Comparison of ENCODE assay signal across 22 mouse cellular contexts in genomic region chr1:33599698-33600097, GRCm38 (mm10).
A peak's percentile ranks its signal among the peaks of the same experiment; 100 is the strongest.
DNase-seq lines count a peak whose midpoint lies in the region; ATAC-seq lines count a peak whose summit lies in the region.
"Had no signal": no experiment of that assay in that cellular context is flagged by ENCODE, and none has a peak within 500 bp of the region (broad histone marks: within the 10 kb centered on the region; RNA-seq: fewer than 3 reads in every experiment).

No protein-coding gene starts in this region.

- H3K27me3 ChIP-seq in forebrain, embryonic 14.5 days (replicated peaks; ENCODE audit: control insufficient read depth, insufficient read depth, low read length): no peaks in the 10 kb centered on the region
- H3K27me3 ChIP-seq in forebrain, embryonic 16.5 days (replicated peaks; ENCODE audit: control insufficient read depth, insufficient read depth, low read length): no peaks in the 10 kb centered on the region
- no peaks in the 10 kb centered on the region for H3K27me3 ChIP-seq in hindbrain, embryonic 15.5 days
- H3K27me3 ChIP-seq in hindbrain, embryonic 12.5 days: no peaks in the 10 kb centered on the region
- H3K27me3 ChIP-seq in neural tube, embryonic 13.5 days: no peaks in the 10 kb centered on the region
- no peaks in the 10 kb centered on the region for H3K27me3 ChIP-seq in neural tube, embryonic 15.5 days (replicated peaks)
- H3K27me3 ChIP-seq: embryonic facial prominence, embryonic 12.5 days; embryonic facial prominence, embryonic 15.5 days; heart, embryonic 13.5 days had no signal

- H3K4me1 ChIP-seq in forebrain, embryonic 14.5 days (ENCODE audit: control insufficient read depth, insufficient read depth, low read length): peaks cover 4% of the 10 kb centered on the region; the same call in 1 of the 2 replicates
- H3K4me1 ChIP-seq in forebrain, embryonic 16.5 days (replicated peaks; ENCODE audit: control insufficient read depth, insufficient read depth, low read length): no peaks in the 10 kb centered on the region
- no peaks in the 10 kb centered on the region for H3K4me1 ChIP-seq in hindbrain, embryonic 15.5 days (replicated peaks)
- H3K4me1 ChIP-seq in hindbrain, embryonic 12.5 days: peaks cover 5% of the 10 kb centered on the region; the same call in 1 of the 2 replicates
- no peaks in the 10 kb centered on the region for H3K4me1 ChIP-seq in neural tube, embryonic 13.5 days (replicated peaks)
- no peaks in the 10 kb centered on the region for H3K4me1 ChIP-seq in neural tube, embryonic 15.5 days
- H3K4me1 ChIP-seq: embryonic facial prominence, embryonic 15.5 days; heart, embryonic 10.5 days; heart, embryonic 13.5 days had no signal

- DNase-seq in forebrain, embryonic 14.5 days (ENCODE audit: low spot score): no peak
- DNase-seq: adrenal gland, adult 2 months; cerebellum, adult 11 months; cerebellum, adult 2 months; cerebellum, adult 9-11 months; cerebellum, postnatal 25 days; gastrocnemius, postnatal 10 days; gastrocnemius, postnatal 36 days; heart, adult 2 months; heart, postnatal 14 days; heart, postnatal 4 days had no signal

- H3K27ac ChIP-seq in forebrain, embryonic 14.5 days (ENCODE audit: low read depth, low read length): peak overlapping the region; percentile 15; the same call in 1 of the 2 replicates
- no peak overlapping the region for H3K27ac ChIP-seq in forebrain, embryonic 16.5 days (ENCODE audit: low read length)
- H3K27ac ChIP-seq in hindbrain, embryonic 15.5 days (replicated peaks): 0 out of 2 replicates have a peak overlapping the region, but pooled peaks have one; percentile 14
- no peak overlapping the region for H3K27ac ChIP-seq in hindbrain, embryonic 12.5 days
- H3K27ac ChIP-seq in neural tube, embryonic 13.5 days (replicated peaks): 0 out of 2 replicates have a peak overlapping the region, but pooled peaks have one; percentile 67
- H3K27ac ChIP-seq in neural tube, embryonic 15.5 days (replicated peaks): no peak overlapping the region
- H3K27ac ChIP-seq: embryonic facial prominence, embryonic 12.5 days; embryonic facial prominence, embryonic 15.5 days; heart, adult 2 months; heart, embryonic 10.5 days; heart, embryonic 13.5 days had no signal

- H3K4me3 ChIP-seq in forebrain, embryonic 14.5 days (ENCODE audit: low read depth, low read length): no peak overlapping the region
- H3K4me3 ChIP-seq in forebrain, embryonic 16.5 days (replicated peaks; ENCODE audit: low read length): no peak overlapping the region
- H3K4me3 ChIP-seq in hindbrain, embryonic 15.5 days: no peak overlapping the region
- no peak overlapping the region for H3K4me3 ChIP-seq in hindbrain, embryonic 12.5 days
- H3K4me3 ChIP-seq in neural tube, embryonic 13.5 days: no peak overlapping the region
- no peak overlapping the region for H3K4me3 ChIP-seq in neural tube, embryonic 15.5 days (replicated peaks)
- H3K4me3 ChIP-seq: embryonic facial prominence, embryonic 12.5 days; embryonic facial prominence, embryonic 15.5 days; heart, adult 2 months; heart, embryonic 10.5 days; heart, embryonic 13.5 days had no signal

- WGBS in forebrain, embryonic 14.5 days: 72% methylated on average over 3 of the region's 3 CpGs
- WGBS in forebrain, embryonic 16.5 days: 53% methylated on average over 3 of the region's 3 CpGs
- 86% methylated on average over 3 of the region's 3 CpGs for WGBS in hindbrain, embryonic 15.5 days
- WGBS in hindbrain, embryonic 12.5 days: 91% methylated on average over 3 of the region's 3 CpGs
- WGBS in neural tube, embryonic 13.5 days: 92% methylated on average over 3 of the region's 3 CpGs
- 86% methylated on average over 3 of the region's 3 CpGs for WGBS in neural tube, embryonic 15.5 days

- no peak overlapping the region for H3K4me2 ChIP-seq in forebrain, embryonic 14.5 days (ENCODE audit: low read length)
- H3K4me2 ChIP-seq in forebrain, embryonic 16.5 days (ENCODE audit: low read length): no peak overlapping the region
- no peak overlapping the region for H3K4me2 ChIP-seq in hindbrain, embryonic 15.5 days
- H3K4me2 ChIP-seq in hindbrain, embryonic 12.5 days (replicated peaks): no peak overlapping the region
- H3K4me2 ChIP-seq in neural tube, embryonic 13.5 days: no peak overlapping the region
- no peak overlapping the region for H3K4me2 ChIP-seq in neural tube, embryonic 15.5 days
- H3K4me2 ChIP-seq: embryonic facial prominence, embryonic 12.5 days; embryonic facial prominence, embryonic 15.5 days; heart, embryonic 13.5 days had no signal

- 0 out of 2 replicates have a peak, but pooled peaks cover 2% of the 10 kb centered on the region for H3K9me3 ChIP-seq in forebrain, embryonic 14.5 days (replicated peaks; ENCODE audit: control insufficient read depth, low read length)
- H3K9me3 ChIP-seq in forebrain, embryonic 16.5 days (ENCODE audit: control insufficient read depth, low read length): no peaks in the 10 kb centered on the region
- no peaks in the 10 kb centered on the region for H3K9me3 ChIP-seq in hindbrain, embryonic 15.5 days
- no peaks in the 10 kb centered on the region for H3K9me3 ChIP-seq in hindbrain, embryonic 12.5 days (replicated peaks)
- H3K9me3 ChIP-seq in neural tube, embryonic 13.5 days: peaks cover 10% of the 10 kb centered on the region; the same call in 1 of the 2 replicates
- H3K9me3 ChIP-seq in neural tube, embryonic 15.5 days (replicated peaks): no peaks in the 10 kb centered on the region
- H3K9me3 ChIP-seq: embryonic facial prominence, embryonic 15.5 days; heart, embryonic 10.5 days had no signal

- ATAC-seq in forebrain, embryonic 14.5 days: peak; percentile 55; the same call in 1 of the 2 replicates
- no peak; the same call in 1 of the 2 replicates for ATAC-seq in forebrain, embryonic 16.5 days
- no peak for ATAC-seq in hindbrain, embryonic 15.5 days (ENCODE audit: low FRiP score, low read depth)
- no peak for ATAC-seq in hindbrain, embryonic 12.5 days (ENCODE audit: low FRiP score)
- no peak for ATAC-seq in neural tube, embryonic 13.5 days (ENCODE audit: low read depth)
- ATAC-seq in neural tube, embryonic 15.5 days (ENCODE audit: low FRiP score): no peak
- ATAC-seq: CD4-positive, CD25-positive, alpha-beta regulatory T cell, adult 4 months; intestine, postnatal 0 days had no signal

- no peaks in the 10 kb centered on the region for H3K36me3 ChIP-seq in forebrain, embryonic 14.5 days (ENCODE audit: control insufficient read depth, insufficient read depth, low read length)
- no peaks in the 10 kb centered on the region for H3K36me3 ChIP-seq in forebrain, embryonic 16.5 days (ENCODE audit: control insufficient read depth, insufficient read depth)
- H3K36me3 ChIP-seq in hindbrain, embryonic 15.5 days: no peaks in the 10 kb centered on the region
- no peaks in the 10 kb centered on the region for H3K36me3 ChIP-seq in hindbrain, embryonic 12.5 days
- H3K36me3 ChIP-seq in neural tube, embryonic 13.5 days: peaks cover 8% of the 10 kb centered on the region; the same call in 1 of the 2 replicates
- no peaks in the 10 kb centered on the region for H3K36me3 ChIP-seq in neural tube, embryonic 15.5 days
- H3K36me3 ChIP-seq: embryonic facial prominence, embryonic 12.5 days; embryonic facial prominence, embryonic 15.5 days had no signal

- H3K9ac ChIP-seq in forebrain, embryonic 14.5 days (ENCODE audit: low read length): no peak overlapping the region
- H3K9ac ChIP-seq in forebrain, embryonic 16.5 days (replicated peaks; ENCODE audit: low read depth, low read length): no peak overlapping the region
- H3K9ac ChIP-seq in hindbrain, embryonic 15.5 days: no peak overlapping the region
- H3K9ac ChIP-seq in hindbrain, embryonic 12.5 days: no peak overlapping the region
- no peak overlapping the region for H3K9ac ChIP-seq in neural tube, embryonic 13.5 days
- H3K9ac ChIP-seq in neural tube, embryonic 15.5 days (replicated peaks): no peak overlapping the region
- H3K9ac ChIP-seq: embryonic facial prominence, embryonic 12.5 days; embryonic facial prominence, embryonic 15.5 days; heart, embryonic 13.5 days had no signal

Comparison
In these comparisons a context has a peak if more than half of its experiments do, and no peak if none do; other contexts are left out.
1. H3K27ac ChIP-seq: peak in forebrain, embryonic 14.5 days (single experiment), hindbrain, embryonic 15.5 days (single experiment) and neural tube, embryonic 13.5 days (single experiment); none in forebrain, embryonic 16.5 days (single experiment), hindbrain, embryonic 12.5 days (single experiment) and neural tube, embryonic 15.5 days (single experiment).